Mouse (Mus musculus): ENCODE results near the gene Col11a2. TPM values are rescaled to one million over a fixed set of nuclear protein-coding genes. Genes with fewer than 3 reads are reported as not detected.
"Not testable (repeated sequence)": the region's sequence is repeated elsewhere in the genome, so short reads cannot be mapped to it uniquely, and the experiment has no call there.

The Col11a2 gene
- 1 to 10 TPM; 1.5 to 2.7 TPM for total RNA-seq (2021)
- long read RNA-seq, experiment 1: 0 reads
- long read RNA-seq, experiment 2, partial matches to known transcripts: 1 of 1 reads
- long read RNA-seq, experiment 2, other reads (novel, unspliced or antisense): 0 of 1 reads

- DNase-seq: no peak
- intact Hi-C loops (cut with DNase I): no loop called here
Observed at GRCm38 (mm10) chr17:34038878-34039561, at the start of gene Col11a2. TSS of gene Col11a2 (plus strand) at chr17:34039437.

GRCm38 (mm10) chr17:33991788-33992664, 47.2 kb upstream of the Col11a2 start:
- intact Hi-C loops (cut with DNase I): no loop called here
- peak; percentile 53 to 76 for DNase-seq

DNA sequence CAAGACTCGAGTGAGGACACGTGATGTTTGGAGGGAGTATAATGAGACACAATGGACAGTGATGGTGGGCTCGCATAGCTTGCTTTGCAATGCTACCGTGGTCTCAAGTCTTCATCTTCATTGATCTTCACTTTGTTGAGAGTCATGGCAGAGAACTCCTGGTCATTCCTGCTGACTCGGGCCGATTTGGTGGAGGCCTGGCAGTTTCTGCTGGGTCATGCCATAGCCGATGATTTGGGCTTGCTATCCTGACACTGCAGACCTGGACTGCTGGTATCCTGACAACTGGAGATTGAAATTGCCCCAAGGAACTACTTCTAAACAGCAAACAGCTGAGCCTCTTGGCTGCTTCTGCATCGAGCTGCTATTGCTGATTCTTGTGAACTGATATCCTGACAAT, 44.3 kb upstream of the Col11a2 start:
- intact Hi-C loops (cut with DNase I): no loop called here
- no peak for DNase-seq

DNA sequence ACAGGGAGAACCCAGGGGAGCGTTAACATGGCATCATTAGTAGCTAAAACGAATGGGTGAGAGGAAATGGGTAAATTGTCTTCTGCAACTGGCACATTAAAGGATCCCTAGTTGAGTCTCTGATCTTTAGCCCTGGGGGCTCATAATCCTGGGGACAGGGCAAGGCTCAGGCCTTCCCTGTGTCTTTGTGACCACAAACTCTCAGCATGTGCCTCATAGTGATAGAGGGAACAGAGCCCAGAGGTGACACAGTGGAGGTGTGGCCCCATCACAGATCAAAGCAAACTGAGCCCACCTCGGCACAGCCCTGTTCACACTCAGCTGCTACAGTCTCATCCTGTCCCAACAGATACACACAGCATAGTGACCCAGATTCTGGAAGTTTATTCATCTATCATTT, 43.6 kb upstream of the Col11a2 start:
- intact Hi-C loops (cut with DNase I): no loop called here
- no peak for DNase-seq

DNA sequence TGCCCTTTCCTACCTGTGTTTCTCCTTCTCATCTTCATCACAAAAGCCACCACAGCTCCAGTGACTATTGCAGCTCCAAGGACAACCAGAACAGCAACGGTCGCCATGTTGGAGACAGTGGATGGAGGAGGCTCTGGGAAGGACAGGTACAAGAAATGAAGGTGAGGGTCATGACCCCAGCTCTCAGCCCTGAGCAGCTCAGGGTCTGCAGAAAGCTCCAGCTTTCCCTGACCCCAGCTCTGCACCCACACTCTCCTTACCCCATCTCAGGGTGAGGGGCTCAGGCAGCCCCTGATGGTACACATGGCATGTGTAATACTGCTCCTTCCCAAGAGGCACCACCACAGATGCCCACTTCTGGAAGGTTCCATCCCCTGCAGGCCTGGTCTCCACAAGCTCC, 42.2 kb upstream of the Col11a2 start:
- intact Hi-C loops (cut with DNase I); DNase-seq: not testable (repeated sequence)

DNA sequence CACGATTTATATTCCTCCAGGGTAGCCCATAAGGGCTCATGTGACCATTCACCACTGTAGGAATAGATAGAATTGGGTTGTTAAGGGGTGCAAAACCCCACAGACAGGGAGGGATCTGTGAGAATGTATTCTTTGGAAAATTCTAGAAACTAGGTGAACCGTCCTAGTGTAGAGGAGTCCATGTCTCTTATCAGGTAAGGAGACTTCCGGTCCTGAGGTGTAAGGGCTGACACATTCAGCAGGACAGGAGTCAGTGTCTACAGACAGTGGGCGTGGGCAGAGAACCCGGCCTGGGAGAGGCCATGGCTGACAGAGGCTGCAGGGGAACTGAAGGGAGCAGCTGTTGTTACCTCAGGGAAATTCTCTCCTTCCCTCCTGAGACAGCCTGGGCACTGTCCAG, 40.5 kb upstream of the Col11a2 start:
- intact Hi-C loops (cut with DNase I); DNase-seq: not testable (repeated sequence)

DNA sequence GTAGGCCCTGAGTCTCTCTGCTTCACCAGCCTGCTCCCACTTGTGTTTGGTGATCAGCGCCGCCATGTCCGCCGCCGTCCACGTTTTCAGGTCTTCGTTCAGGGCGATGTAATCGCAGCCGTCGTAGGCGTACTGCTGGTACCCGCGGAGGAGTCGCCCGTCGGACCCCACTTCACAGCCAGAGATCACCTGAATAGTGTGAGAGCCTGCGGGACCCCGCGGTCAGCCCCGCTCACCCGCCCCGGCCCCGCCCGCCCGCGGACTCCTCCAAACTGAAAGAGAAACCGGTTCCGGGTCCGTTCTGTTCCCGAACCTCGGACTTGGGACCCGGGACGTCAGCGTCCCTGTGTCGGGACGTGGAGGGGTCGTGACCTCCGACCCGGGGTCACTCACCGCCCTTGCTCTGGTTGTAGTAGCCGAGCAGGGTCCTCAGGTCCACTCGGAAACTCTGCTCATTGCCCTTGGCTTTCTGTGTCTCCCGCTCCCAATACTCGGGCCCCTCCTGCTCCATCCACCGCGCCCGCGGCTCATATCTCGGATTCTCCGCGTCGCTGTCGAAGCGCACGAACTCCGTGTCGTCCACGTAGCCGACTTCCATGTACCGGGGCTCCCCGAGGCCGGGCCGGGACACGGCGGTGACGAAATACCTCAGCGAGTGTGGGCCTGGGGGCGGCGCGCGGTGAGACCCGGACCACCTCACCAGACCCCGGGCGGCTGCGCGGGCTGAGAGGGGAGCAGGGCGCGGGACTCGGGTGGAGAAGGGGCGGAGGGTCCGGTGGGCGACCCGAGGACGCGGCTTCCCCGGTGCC, 39.7 kb upstream of the Col11a2 start:
- peak; percentile 29 to 34 for DNase-seq
- intact Hi-C loops (cut with DNase I): loop anchor here (5.0 kb wide), 1 partner anchor 32 kb away; no protein-coding TSS in a partner anchor

DNA sequence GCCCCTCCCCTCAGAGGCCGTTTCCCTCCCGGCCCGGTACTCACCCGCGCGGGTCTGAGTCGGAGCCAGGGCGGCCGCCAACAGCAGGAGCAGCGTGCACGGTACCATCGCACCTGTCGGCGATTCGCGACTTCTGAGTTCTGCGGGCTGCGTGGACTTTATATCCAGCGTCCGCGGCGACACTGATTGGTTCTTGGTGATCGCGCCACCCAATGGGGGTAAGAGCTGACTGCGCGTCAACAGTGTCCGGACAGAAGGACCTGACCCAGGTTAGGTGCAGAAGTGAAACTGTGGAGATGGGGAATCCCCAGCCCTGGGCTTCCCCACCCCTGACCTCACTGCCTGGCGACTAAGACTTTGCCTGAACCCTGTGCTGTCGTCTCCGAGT, 39.1 kb upstream of the Col11a2 start, which contains the start of gene H2-K1:
H2-K1 (minus strand) TSS at position 198 of the 388 bp plus-strand sequence.
- DNase-seq: peak; percentile 87 to 92
- intact Hi-C loops (cut with DNase I): loop anchor here (5.0 kb wide), 1 partner anchor 33 kb away; no protein-coding TSS in a partner anchor

DNA sequence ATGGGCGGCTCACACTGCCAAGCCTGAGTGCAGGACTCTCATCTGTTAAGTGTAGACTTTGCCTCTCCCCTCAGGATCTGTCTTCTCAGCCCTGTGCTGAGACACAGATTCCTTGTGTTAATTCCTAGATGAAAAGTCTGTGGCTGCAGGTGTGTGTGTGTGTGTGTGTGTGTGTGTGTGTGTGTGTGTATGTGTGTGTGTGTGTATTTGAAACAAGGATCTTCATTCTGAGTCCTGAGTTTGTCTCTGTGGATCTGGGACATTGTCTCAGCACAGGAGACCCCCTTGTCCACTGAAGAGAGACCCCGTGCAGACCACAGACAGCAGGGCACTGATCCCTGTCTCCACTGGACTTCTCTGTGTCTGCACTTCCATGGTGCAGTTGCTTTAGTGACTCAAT, 38.4 kb upstream of the Col11a2 start:
- DNase-seq: not testable (repeated sequence)
- intact Hi-C loops (cut with DNase I): loop anchor here (5.0 kb wide), 1 partner anchor 33 kb away; no protein-coding TSS in a partner anchor

DNA sequence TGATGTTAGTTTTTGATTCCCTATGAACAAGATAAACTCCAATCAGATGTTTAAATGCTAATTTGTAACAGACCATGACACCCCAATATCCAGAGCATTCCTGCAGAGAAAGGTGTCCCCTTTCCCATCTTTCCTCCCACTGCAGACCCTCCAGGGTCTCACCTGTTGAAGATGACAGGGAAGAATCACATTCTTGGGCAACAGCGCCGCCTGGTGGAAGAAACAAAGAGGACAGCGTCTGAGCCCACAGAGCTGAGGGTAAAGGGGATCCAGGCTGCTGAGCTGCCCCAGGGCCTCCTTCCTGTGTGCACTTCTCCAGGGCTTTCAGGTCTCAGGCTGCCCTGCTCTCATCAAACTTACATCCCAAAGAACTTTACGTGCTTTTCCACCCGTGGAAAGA, 35.8 kb upstream of the Col11a2 start:
- DNase-seq: peak in 1 of 2 experiments; percentile 48
- intact Hi-C loops (cut with DNase I): loop anchor here (5.0 kb wide), 1 partner anchor 36 kb away; no protein-coding TSS in a partner anchor

DNA sequence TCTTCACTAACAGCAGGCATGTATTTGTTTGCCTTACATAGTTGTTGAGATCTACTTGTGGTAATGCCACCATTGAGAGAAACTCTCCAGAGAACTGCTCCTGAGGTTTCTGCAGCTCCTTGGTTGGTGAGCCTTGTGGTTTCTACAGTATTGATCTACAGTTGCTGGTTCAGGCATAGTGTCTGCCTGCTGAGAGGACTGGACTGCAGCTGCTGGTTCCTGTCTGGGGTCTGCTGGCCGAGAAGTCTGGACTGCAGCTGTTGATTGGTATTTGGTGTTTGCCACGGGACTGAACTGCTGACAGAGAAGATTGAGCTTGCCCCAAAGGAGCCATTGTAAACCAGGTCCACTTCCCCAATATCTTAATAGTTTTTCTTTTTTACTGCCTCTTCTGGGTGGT, 32.7 kb upstream of the Col11a2 start:
- intact Hi-C loops (cut with DNase I): no loop called here

DNA sequence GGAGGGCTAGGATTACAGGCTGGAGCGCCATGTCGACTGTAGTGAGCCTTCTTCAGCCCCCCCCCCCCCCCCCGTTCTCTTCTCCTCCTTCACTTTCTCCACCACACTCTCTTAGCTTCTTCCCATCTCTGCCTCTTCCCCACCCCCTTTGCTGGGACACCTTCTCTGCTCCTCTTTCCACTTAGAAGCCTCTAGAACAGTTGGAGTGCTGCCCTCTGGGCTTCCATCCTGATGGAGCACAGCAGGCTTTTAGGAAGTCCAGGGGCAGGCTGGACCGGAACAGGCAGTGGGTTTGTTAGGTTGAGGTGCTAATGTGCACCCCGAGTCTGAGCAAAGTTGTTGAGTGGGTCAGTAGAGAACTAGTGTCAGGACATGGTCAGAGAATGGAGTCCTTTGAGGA, 29.1 kb upstream of the Col11a2 start:
- no peak for DNase-seq
- intact Hi-C loops (cut with DNase I): no loop called here

More for the DNA sequence above, 32.7 kb upstream of the Col11a2 start:
- no peak for DNase-seq

GRCm38 (mm10) chr17:34013436-34013835, 25.8 kb upstream of the Col11a2 start:
- intact Hi-C loops (cut with DNase I): no loop called here
- DNase-seq: no peak

DNA sequence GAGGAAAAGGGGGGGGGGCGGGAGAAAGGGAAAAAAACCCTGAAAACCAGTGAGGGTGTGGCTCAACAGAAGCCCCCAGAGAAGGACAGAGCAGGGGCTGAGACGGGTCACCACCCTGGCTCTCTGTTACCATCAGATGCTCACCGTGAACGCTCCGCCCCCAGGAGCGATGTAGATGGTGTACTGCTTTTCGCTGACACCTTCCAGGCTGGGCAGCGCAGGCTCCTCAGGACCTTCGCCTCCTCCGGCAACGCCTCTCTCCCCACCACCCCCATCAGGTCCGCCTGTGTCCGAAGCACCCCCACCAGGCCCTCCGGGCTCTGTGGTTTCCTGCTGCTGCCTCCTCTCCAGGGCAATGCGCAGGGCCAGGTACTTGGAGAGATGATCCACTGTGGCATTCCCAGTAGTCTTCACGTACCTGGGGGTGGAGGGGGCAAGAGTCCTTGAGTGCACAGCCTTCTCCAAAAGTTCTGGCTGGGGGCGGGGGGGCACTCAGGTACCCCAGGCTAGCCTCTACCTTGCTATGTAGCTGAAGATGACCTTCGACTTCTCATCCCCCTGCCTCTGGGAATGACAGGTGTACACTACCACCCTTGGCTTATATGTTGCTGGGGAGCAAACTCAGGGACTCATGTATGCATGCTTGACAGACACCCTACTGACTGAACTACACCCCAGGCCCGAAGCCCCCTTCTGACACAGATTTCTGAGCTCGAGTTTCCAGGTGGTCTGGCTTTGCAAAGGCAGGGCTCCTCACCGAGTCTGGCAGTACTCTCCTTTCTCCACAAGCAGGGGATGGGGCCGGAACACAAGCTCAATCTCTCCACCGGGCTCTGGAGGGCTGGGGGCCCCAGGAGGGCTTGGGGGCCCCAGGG, 17.5 kb upstream of the Col11a2 start:
- intact Hi-C loops (cut with DNase I): loop anchor here (5.0 kb wide), 1 partner anchor 64 kb away; the partner anchor contains the start of genes Rps18 and Vps52
- no peak for DNase-seq

DNA sequence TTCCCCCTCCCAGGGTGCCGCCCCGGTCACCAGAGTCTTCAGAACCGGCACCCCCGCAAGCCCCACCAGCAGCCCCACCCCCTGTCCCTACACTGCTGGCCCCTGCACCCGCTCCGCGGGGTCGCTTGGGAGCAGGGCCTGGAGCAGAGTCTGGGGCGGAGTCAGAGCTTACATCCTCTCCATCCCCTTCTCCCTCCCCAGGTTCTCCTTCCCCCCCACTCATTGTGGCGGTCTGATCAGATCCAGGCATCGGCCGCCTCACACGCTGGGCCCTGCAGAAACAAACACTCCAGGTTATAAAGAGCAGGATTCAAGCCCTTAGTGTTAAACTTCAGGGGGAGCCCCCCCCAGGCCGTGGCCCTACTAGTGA, 16.8 kb upstream of the Col11a2 start:
- intact Hi-C loops (cut with DNase I): loop anchor here (5.0 kb wide), 1 partner anchor 65 kb away; the partner anchor contains the start of genes Rps18 and Vps52
- DNase-seq: no peak

- intact Hi-C loops (cut with DNase I): loop anchor here (5.0 kb wide), 1 partner anchor 66 kb away; the partner anchor contains the start of genes Rps18 and Vps52
- DNase-seq: no peak
Observed at GRCm38 (mm10) chr17:34022987-34023386, 16.2 kb upstream of the Col11a2 start.

DNA sequence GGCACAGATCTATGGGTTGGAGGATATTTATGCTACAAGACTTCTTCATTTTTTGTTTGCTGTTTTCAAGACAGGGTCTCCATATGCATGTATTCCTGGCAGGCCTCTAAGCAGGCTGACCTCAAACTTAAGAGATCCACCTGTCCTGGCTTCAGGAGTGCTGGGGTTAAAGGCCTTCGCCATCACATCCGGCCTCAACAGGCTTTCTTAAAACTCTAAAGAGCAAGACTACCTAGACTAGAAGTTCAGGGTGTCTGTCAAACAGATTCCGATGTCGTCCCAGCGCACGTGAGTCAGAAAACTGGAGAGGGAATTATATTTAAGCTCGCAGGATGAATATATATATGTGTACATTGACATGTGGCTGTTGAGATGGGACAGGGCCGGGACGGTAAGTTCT, 15.6 kb upstream of the Col11a2 start:
- intact Hi-C loops (cut with DNase I): loop anchor here (5.0 kb wide), 1 partner anchor 66 kb away; the partner anchor contains the start of genes Rps18 and Vps52
- DNase-seq: no peak

- DNase-seq: peak; percentile 89 to 90
- intact Hi-C loops (cut with DNase I): loop anchor here (5.0 kb wide), 1 partner anchor 67 kb away; the partner anchor contains the start of genes Rps18 and Vps52
Observed at GRCm38 (mm10) chr17:34024317-34024821, 14.9 kb upstream of the Col11a2 start, which contains the start of gene Ring1. TSS of gene Ring1 (minus strand) at chr17:34024680.
